Mouse (Mus musculus): Measurements from ENCODE around the gene Sirt4.

The Sirt4 gene

GRCm38 (mm10) chr5:115491771-115492322, 7.3 kb upstream of the Sirt4 start:
- peak; percentile 53 for DNase-seq (ENCODE audit: low read depth, low spot score)

- no peak for DNase-seq (ENCODE audit: low read depth, low spot score)
These were observed 6.6 kb upstream of the Sirt4 start for GRCm38 (mm10) chr5:115491076-115491475.

- no peak for DNase-seq (ENCODE audit: low read depth, low spot score)
These were observed 6.1 kb upstream of the Sirt4 start for GRCm38 (mm10) chr5:115490638-115491000.

- DNase-seq (ENCODE audit: low read depth, low spot score), result peak; percentile 94
These were observed 5.4 kb upstream of the Sirt4 start for GRCm38 (mm10) chr5:115489699-115490637.

GRCm38 (mm10) chr5:115488841-115489698, 4.5 kb upstream of the Sirt4 start:
- peak; percentile 87 for DNase-seq (ENCODE audit: low read depth, low spot score)

- DNase-seq (ENCODE audit: low read depth, low spot score), result no peak
These were observed 3.5 kb upstream of the Sirt4 start for GRCm38 (mm10) chr5:115487942-115488580.

GRCm38 (mm10) chr5:115487353-115487752, 2.8 kb upstream of the Sirt4 start:
- no peak for DNase-seq (ENCODE audit: low read depth, low spot score)

- DNase-seq (ENCODE audit: low read depth, low spot score), result no peak
These were observed 2.2 kb upstream of the Sirt4 start for GRCm38 (mm10) chr5:115486726-115487125.

GRCm38 (mm10) chr5:115485489-115486205, 1.1 kb upstream of the Sirt4 start:
- DNase-seq (ENCODE audit: low read depth, low spot score), result no peak

GRCm38 (mm10) chr5:115484996-115485395, 471 bp upstream of the Sirt4 start:
- DNase-seq (ENCODE audit: low read depth, low spot score), result no peak

GRCm38 (mm10) chr5:115483385-115483784, 1.1 kb downstream of the Sirt4 start:
- DNase-seq (ENCODE audit: low read depth, low spot score), result no peak

- no peak for DNase-seq (ENCODE audit: low read depth, low spot score)
These were observed 1.9 kb downstream of the Sirt4 start for GRCm38 (mm10) chr5:115482390-115483265.

- no peak for DNase-seq (ENCODE audit: low read depth, low spot score)
These were observed 4.4 kb downstream of the Sirt4 start for GRCm38 (mm10) chr5:115480101-115480500.

GRCm38 (mm10) chr5:115479561-115479960, 5.0 kb downstream of the Sirt4 start:
- DNase-seq (ENCODE audit: low read depth, low spot score), result no peak

GRCm38 (mm10) chr5:115476107-115476727, 8.3 kb downstream of the Sirt4 start:
- DNase-seq (ENCODE audit: low read depth, low spot score), result no peak

- peak; percentile 61 for DNase-seq (ENCODE audit: low read depth, low spot score)
These were observed 9.0 kb downstream of the Sirt4 start for GRCm38 (mm10) chr5:115475337-115476106.

GRCm38 (mm10) chr5:115474174-115474828, 10.2 kb downstream of the Sirt4 start:
- DNase-seq (ENCODE audit: low read depth, low spot score), result no peak

GRCm38 (mm10) chr5:115473191-115473590, 11.3 kb downstream of the Sirt4 start:
- no peak for DNase-seq (ENCODE audit: low read depth, low spot score)
